Mouse (Mus musculus): ENCODE results near the gene Olfr1312. TPM values are rescaled to one million over a fixed set of nuclear protein-coding genes. Genes with fewer than 3 reads are reported as not detected.
"Not testable (repeated sequence)": the region's sequence is repeated elsewhere in the genome, so short reads cannot be mapped to it uniquely, and the experiment has no call there.

Gene Olfr1312
- total RNA-seq (2015) (not detected in 2 replicates), total RNA-seq (2017) (not detected in 2 replicates)

- no peak for ATAC-seq (replicated peaks; ENCODE audit: poor library complexity)
Measured at GRCm38 (mm10) chr2:112050138-112050537, at the start of gene Olfr1312. Gene Olfr1312, minus strand, starts transcription at chr2:112050238.

- no peak for ATAC-seq (replicated peaks; ENCODE audit: poor library complexity)
Measured at GRCm38 (mm10) chr2:112096681-112097080, 46.6 kb upstream of the Olfr1312 start, which contains the start of gene Olfr1314. Gene Olfr1314, minus strand, starts transcription at chr2:112096781.

GRCm38 (mm10) chr2:112077743-112078142 is 27.7 kb upstream of the Olfr1312 start, which contains the start of gene Olfr1313:
Gene Olfr1313, minus strand, starts transcription at chr2:112077843.
- ATAC-seq (replicated peaks; ENCODE audit: poor library complexity) = no peak

GRCm38 (mm10) chr2:112026971-112027370 is 23.1 kb downstream of the Olfr1312 start:
- not testable (repeated sequence) for ATAC-seq (replicated peaks; ENCODE audit: poor library complexity)

- ATAC-seq (replicated peaks; ENCODE audit: poor library complexity) = no peak
Measured at GRCm38 (mm10) chr2:112024312-112024711, 25.7 kb downstream of the Olfr1312 start, which contains the start of gene Olfr1311. Gene Olfr1311, minus strand, starts transcription at chr2:112024412.

- no peak for ATAC-seq (replicated peaks; ENCODE audit: poor library complexity)
Measured at GRCm38 (mm10) chr2:112014900-112015299, 35.1 kb downstream of the Olfr1312 start.

- no peak for ATAC-seq (replicated peaks; ENCODE audit: poor library complexity)
Measured at GRCm38 (mm10) chr2:112012608-112013007, 37.4 kb downstream of the Olfr1312 start, which contains the start of gene Olfr1310. Gene Olfr1310, minus strand, starts transcription at chr2:112012708.

- no peak for ATAC-seq (replicated peaks; ENCODE audit: poor library complexity)
Measured at GRCm38 (mm10) chr2:111990181-111990580, 59.9 kb downstream of the Olfr1312 start, which contains the start of gene Olfr1309. Gene Olfr1309, minus strand, starts transcription at chr2:111990281.

Other genes with a start within 250 kb of the Olfr1312 start
- not detected in 2 replicates for gene Olfr1303, start 229.9 kb downstream of the Olfr1312 start, total RNA-seq (2015)
- gene Olfr1303, start 229.9 kb downstream of the Olfr1312 start, total RNA-seq (2017) = not detected in 2 replicates
- not detected in 2 replicates for gene Olfr1305, start 173.1 kb downstream of the Olfr1312 start, total RNA-seq (2015)
- not detected in 2 replicates for gene Olfr1305, start 173.1 kb downstream of the Olfr1312 start, total RNA-seq (2017)
- not detected in 2 replicates for gene Olfr1306, start 134.0 kb downstream of the Olfr1312 start, total RNA-seq (2015)
- gene Olfr1306, start 134.0 kb downstream of the Olfr1312 start, total RNA-seq (2017) = not detected in 2 replicates
- not detected in 2 replicates for gene Olfr1307, start 100.8 kb downstream of the Olfr1312 start, total RNA-seq (2015)
- gene Olfr1307, start 100.8 kb downstream of the Olfr1312 start, total RNA-seq (2017) = 0.03 TPM in 1 of 2 replicates, not detected in the other
- not detected in 2 replicates for gene Olfr1308, start 85.3 kb downstream of the Olfr1312 start, total RNA-seq (2015)
- not detected in 2 replicates for gene Olfr1308, start 85.3 kb downstream of the Olfr1312 start, total RNA-seq (2017)
- gene Olfr1309, start 60.0 kb downstream of the Olfr1312 start, total RNA-seq (2015) = not detected in 2 replicates
- gene Olfr1309, start 60.0 kb downstream of the Olfr1312 start, total RNA-seq (2017) = not detected in 2 replicates
- gene Olfr1310, start 37.5 kb downstream of the Olfr1312 start, total RNA-seq (2015) = not detected in 2 replicates
- gene Olfr1310, start 37.5 kb downstream of the Olfr1312 start, total RNA-seq (2017) = not detected in 2 replicates
- gene Olfr1311, start 25.8 kb downstream of the Olfr1312 start, total RNA-seq (2015) = not detected in 2 replicates
- not detected in 2 replicates for gene Olfr1311, start 25.8 kb downstream of the Olfr1312 start, total RNA-seq (2017)
- gene Olfr1313, start 27.6 kb upstream of the Olfr1312 start, total RNA-seq (2015) = not detected in 2 replicates
- gene Olfr1313, start 27.6 kb upstream of the Olfr1312 start, total RNA-seq (2017) = not detected in 2 replicates
- not detected in 2 replicates for gene Olfr1314, start 46.5 kb upstream of the Olfr1312 start, total RNA-seq (2015)
- gene Olfr1314, start 46.5 kb upstream of the Olfr1312 start, total RNA-seq (2017) = not detected in 2 replicates
- gene Olfr1315-ps1, start 65.2 kb upstream of the Olfr1312 start, total RNA-seq (2015) = not detected in 2 replicates
- gene Olfr1315-ps1, start 65.2 kb upstream of the Olfr1312 start, total RNA-seq (2017) = not detected in 2 replicates
- gene Olfr1316, start 84.7 kb upstream of the Olfr1312 start, total RNA-seq (2015) = not detected in 2 replicates
- not detected in 2 replicates for gene Olfr1316, start 84.7 kb upstream of the Olfr1312 start, total RNA-seq (2017)
- not detected in 2 replicates for gene Olfr1317, start 90.1 kb upstream of the Olfr1312 start, total RNA-seq (2015)
- not detected in 2 replicates for gene Olfr1317, start 90.1 kb upstream of the Olfr1312 start, total RNA-seq (2017)
- not detected in 2 replicates for gene Olfr1318, start 104.0 kb upstream of the Olfr1312 start, total RNA-seq (2015)
- not detected in 2 replicates for gene Olfr1318, start 104.0 kb upstream of the Olfr1312 start, total RNA-seq (2017)
- 20.5 and 25.2 TPM in 2 replicates for gene Lpcat4, start 189.2 kb upstream of the Olfr1312 start, total RNA-seq (2015)
- 7.8 and 8.5 TPM in 2 replicates for gene Lpcat4, start 189.2 kb upstream of the Olfr1312 start, total RNA-seq (2017)
- not detected in 2 replicates for gene Nutm1, start 209.1 kb upstream of the Olfr1312 start, total RNA-seq (2015)
- not detected in 2 replicates for gene Nutm1, start 209.1 kb upstream of the Olfr1312 start, total RNA-seq (2017)
- gene Nop10, start 211.7 kb upstream of the Olfr1312 start, total RNA-seq (2015) = 153 and 154 TPM in 2 replicates
- gene Nop10, start 211.7 kb upstream of the Olfr1312 start, total RNA-seq (2017) = 182 and 256 TPM in 2 replicates
- gene Slc12a6, start 215.6 kb upstream of the Olfr1312 start, total RNA-seq (2015) = 55.6 and 71.4 TPM in 2 replicates
- 50.6 and 58.6 TPM in 2 replicates for gene Slc12a6, start 215.6 kb upstream of the Olfr1312 start, total RNA-seq (2017)
- gene Gm21985, start 216.1 kb upstream of the Olfr1312 start, total RNA-seq (2015) = 0.17 TPM in 1 of 2 replicates, not detected in the other
- gene Gm21985, start 216.1 kb upstream of the Olfr1312 start, total RNA-seq (2017) = 0.57 and 1.3 TPM in 2 replicates